Mouse (Mus musculus) small intestine, adult 2 months (tissue): Measurements from ENCODE around the gene Ehd4. TPM values are rescaled to one million over a fixed set of nuclear protein-coding genes. Genes with fewer than 3 reads are reported as not detected.

ENCODE experiments used
- H3K27ac ChIP-seq: fragments of 200-500 bp; 2 replicates; pipeline ENCODE4 v1.5.1; 2012; ENCODE audit warnings: low read depth, low read length, control low read depth, inconsistent platforms; ENCODE audit not compliant: insufficient read depth
- H3K27me3 ChIP-seq: fragments of 200-500 bp; 2 replicates; pipeline ENCODE4 v1.6.1; 2012; ENCODE audit warnings: mild to moderate bottlenecking, moderate library complexity, low read length, inconsistent platforms; ENCODE audit not compliant: control insufficient read depth, insufficient read depth
- H3K36me3 ChIP-seq: fragments of 200-500 bp; 2 replicates; pipeline ENCODE4 v1.6.1; 2012; ENCODE audit warnings: mild to moderate bottlenecking, low read length, control low read depth, inconsistent platforms; ENCODE audit not compliant: control insufficient read depth, insufficient read depth
- H3K4me1 ChIP-seq: fragments of 200-500 bp; 2 replicates; pipeline ENCODE4 v1.6.1; 2012; ENCODE audit warnings: low read length, inconsistent platforms, mixed read lengths; ENCODE audit not compliant: control insufficient read depth, insufficient read depth, insufficient read length
- H3K4me3 ChIP-seq: fragments of 200-500 bp; 2 replicates; pipeline ENCODE4 v1.5.1; 2012; ENCODE audit warnings: low read depth, mild to moderate bottlenecking, control low read depth, inconsistent platforms, low read length, moderate library complexity
- CTCF ChIP-seq: fragments of 200-500 bp; IDR thresholded peaks from 2 replicates; pipeline ENCODE4 v1.5.1; 2012; ENCODE audit warnings: low read depth, mild to moderate bottlenecking, control low read depth, inconsistent platforms, low read length, moderate library complexity, mixed read lengths; ENCODE audit not compliant: insufficient replicate concordance, insufficient read length; ENCODE audit errors: extremely low read depth
- POLR2A ChIP-seq: fragments of 200-500 bp; IDR thresholded peaks from 2 replicates; pipeline ENCODE4 v1.6.1; 2012; ENCODE audit warnings: low read depth, mild to moderate bottlenecking, control low read depth, inconsistent platforms, low read length, moderate library complexity
- WGBS: fragments of 180-500 bp; shearing (Covaris S2); methylation state at CpG from one replicate; pipeline ENCODE4 v1.1.7; 2018; 5-methylcytosine and 5-hydroxymethylcytosine counted together
- polyA plus RNA-seq: library from polyadenylated mRNA; depleted of rRNA; stranded (reverse); fragments of >200 nt; gene quantifications from 2 replicates; pipeline ENCODE4 v1.2.3, GENCODE M21; 2012

The Ehd4 gene
- polyA plus RNA-seq, 1 experiment: 30.7 TPM

DNA sequence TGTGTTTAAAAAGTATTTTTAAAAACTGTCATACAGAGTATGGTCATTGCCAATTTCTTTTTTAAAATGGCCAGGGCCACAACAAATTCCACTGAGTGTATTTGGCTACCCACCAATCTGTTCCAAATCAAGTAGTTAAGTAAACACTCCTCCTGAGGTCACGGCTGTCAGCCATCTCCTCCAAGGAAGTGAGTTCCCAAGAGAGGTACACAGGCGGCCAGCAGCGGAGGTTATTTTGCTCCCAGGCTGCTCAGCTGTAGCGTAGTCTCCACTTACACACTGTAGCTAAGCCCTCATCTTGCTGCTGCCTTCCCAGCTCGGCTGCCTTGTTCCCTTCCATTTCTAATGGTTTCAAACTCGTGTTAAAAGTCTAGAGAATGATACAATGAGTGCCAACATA is 51.5 kb downstream of the Ehd4 start:
- no peak for TF ChIP-seq POLR2A
- whole genome bisulfite sequencing: 62% methylated on average over 6 of the region's 6 CpGs
- Histone ChIP-seq H3K27ac (no peak overlapping the region), H3K4me3 (no peak overlapping the region), H3K27me3 (no peaks in the 10 kb centered on the region), H3K36me3 (peaks cover 21% of the 10 kb centered on the region), H3K4me1 (peaks cover 4% of the 10 kb centered on the region; the same call in 1 of the 2 replicates)

DNA sequence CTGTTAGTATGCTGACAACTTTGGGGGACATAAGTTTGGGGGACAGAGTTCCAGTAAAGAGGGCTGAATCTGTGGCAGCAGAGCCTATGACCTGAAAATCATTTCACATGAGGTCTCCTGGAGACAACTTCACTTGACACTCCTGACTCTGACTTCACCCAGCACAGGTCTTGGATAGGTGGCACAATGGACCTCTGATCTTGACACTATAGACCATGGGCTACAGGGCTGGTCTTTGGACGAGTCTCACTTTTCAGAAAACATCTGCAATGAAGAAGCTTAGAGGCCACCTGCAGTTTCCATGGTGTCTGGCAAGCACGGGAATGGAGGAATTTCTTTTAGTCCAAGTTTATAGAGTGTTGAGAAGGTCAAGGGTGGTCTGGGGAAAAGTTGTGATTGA is 52.0 kb downstream of the Ehd4 start:
- Histone ChIP-seq H3K27me3 (no peaks in the 10 kb centered on the region), H3K36me3 (peaks cover 21% of the 10 kb centered on the region), H3K27ac (peak overlapping the region; percentile 26), H3K4me1 (peaks cover 5% of the 10 kb centered on the region; the same call in 1 of the 2 replicates), H3K4me3 (no peak overlapping the region)
- no peak for TF ChIP-seq CTCF
- 74% methylated on average over 2 of the region's 2 CpGs for WGBS

DNA sequence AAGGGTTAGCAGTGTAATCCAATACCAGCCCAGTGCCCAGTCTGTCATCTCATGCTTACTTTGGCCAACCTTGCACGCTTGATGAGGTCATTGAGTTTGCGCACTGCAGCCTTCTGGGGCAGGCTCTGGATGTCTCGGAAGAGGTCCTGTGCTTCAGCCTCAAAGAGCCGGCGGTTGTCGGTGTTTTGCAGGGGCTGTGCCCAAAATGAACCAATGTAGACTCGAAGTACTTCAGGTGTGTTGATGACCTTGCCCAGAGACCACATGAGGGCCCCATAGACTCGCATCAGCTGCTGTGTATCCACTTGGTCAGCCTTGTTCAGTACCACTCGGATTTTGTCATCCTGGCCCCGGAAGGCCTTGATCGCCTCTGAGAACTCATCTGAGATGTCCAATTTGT is 52.4 kb downstream of the Ehd4 start:
- Histone ChIP-seq H3K27ac (peak overlapping the region; percentile 26), H3K4me1 (peaks cover 5% of the 10 kb centered on the region; the same call in 1 of the 2 replicates)
- TF ChIP-seq CTCF: no peak
- no peak for TF ChIP-seq POLR2A

DNA sequence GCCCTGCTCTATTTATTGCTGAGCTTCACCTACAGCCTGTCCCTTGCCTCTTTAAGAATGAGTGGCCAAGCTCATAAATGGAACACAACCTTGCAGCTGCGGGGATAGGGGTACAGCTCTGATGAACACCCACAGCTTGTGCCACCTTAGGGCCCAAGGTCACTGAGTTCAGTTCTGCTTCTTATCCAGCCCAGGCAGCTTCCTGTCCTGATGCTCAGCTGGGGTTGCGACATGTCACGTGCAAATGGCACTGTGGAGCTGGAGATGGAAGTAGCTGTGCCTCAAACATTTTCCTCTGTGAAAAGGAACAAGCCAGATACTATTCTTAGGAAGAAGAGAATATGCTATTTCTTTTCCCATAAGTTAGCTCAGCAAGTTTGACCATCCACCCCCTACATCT is 54.5 kb downstream of the Ehd4 start:
- Histone ChIP-seq H3K36me3 (peaks cover 32% of the 10 kb centered on the region), H3K4me1 (peaks cover 3% of the 10 kb centered on the region; the same call in 1 of the 2 replicates), H3K27ac (0 out of 2 replicates have a peak overlapping the region, but pooled peaks have one; percentile 8), H3K27me3 (no peaks in the 10 kb centered on the region), H3K4me3 (no peak overlapping the region)
- TF ChIP-seq CTCF: no peak
- TF ChIP-seq POLR2A: no peak
- WGBS: 62% methylated on average over 3 of the region's 3 CpGs

More for the DNA sequence above, 52.4 kb downstream of the Ehd4 start:
- WGBS: 96% methylated on average over 11 of the region's 11 CpGs
- Histone ChIP-seq H3K36me3 (peaks cover 23% of the 10 kb centered on the region), H3K4me3 (no peak overlapping the region), H3K27me3 (no peaks in the 10 kb centered on the region)

DNA sequence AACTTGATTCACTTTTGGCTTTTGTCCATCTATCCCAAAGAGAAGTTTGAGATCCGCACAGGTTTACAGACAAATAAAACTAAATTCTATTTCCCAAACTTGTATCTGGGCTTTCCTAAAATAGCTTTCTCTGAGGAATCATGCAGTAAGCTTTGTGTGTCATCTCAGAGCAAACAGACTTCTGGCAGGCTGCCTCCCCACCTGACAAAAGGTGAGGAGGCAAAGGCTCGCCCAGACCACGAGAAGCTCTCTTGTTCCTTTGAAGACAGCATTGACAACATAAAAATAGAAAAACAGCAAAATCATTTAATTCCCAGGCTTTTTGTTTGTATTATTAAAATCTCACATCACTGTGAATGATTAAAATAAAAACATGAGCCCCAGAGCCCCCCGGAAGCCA is 55.1 kb downstream of the Ehd4 start:
- Histone ChIP-seq H3K4me3 (no peak overlapping the region), H3K27me3 (no peaks in the 10 kb centered on the region), H3K4me1 (peaks cover 3% of the 10 kb centered on the region; the same call in 1 of the 2 replicates), H3K27ac (peak overlapping the region; percentile 20), H3K36me3 (peaks cover 32% of the 10 kb centered on the region)
- TF ChIP-seq CTCF (no peak), POLR2A (no peak)
- 65% methylated on average over 4 of the region's 4 CpGs for whole genome bisulfite sequencing

DNA sequence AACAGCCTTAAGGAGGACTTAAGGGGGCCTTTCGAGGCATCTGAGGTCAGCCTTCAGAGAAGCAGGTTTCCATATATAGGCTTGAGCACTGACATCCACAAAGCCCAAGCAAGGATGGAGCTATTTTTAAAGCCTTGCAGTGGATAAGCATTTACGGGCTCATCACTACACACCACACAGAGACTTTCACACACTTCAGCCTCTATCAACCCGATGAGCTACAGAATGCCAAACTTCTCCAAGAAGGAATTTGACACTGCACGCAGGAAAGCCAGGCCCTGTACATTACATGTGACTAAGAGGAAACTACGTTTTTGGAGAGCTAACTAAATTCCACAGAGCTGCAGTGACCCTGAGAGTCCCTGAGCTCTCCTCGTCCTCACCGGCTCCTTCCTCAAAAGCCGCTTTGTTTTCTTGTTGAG is 55.6 kb downstream of the Ehd4 start:
- Histone ChIP-seq H3K4me1 (peaks cover 3% of the 10 kb centered on the region; the same call in 1 of the 2 replicates), H3K27ac (peak overlapping the region; percentile 20), H3K27me3 (no peaks in the 10 kb centered on the region), H3K36me3 (peaks cover 32% of the 10 kb centered on the region), H3K4me3 (no peak overlapping the region)
- 75% methylated on average over 8 of the region's 8 CpGs for WGBS
- no peak for TF ChIP-seq CTCF
- no peak for TF ChIP-seq POLR2A

DNA sequence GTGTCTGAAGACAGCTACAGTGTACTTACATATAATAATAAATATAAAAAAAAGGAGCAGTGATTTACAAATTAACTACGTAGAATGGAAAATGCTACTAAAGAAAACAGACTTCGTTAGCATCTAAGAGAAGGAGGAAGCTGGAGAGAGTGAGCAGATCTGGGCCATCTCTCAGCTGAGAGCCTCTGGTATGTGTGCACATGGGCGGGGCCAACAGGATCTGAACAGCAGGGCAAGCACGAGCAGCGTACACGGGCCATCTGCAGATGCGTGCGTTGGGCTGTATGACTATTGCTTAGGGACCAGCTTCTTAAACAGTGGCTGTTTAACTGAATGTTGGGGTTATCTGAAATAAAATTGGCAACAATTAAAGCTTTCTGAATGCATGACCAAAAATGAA is 56.5 kb downstream of the Ehd4 start:
- WGBS: 46% methylated on average over 8 of the region's 8 CpGs
- peak overlapping the region; percentile 62 for H3K27ac ChIP-seq
- peaks cover 34% of the 10 kb centered on the region for H3K36me3 ChIP-seq
- H3K4me3 ChIP-seq: no peak overlapping the region
- peaks cover 3% of the 10 kb centered on the region; the same call in 1 of the 2 replicates for H3K4me1 ChIP-seq
- no peaks in the 10 kb centered on the region for H3K27me3 ChIP-seq
- TF ChIP-seq CTCF (no peak), POLR2A (no peak)

DNA sequence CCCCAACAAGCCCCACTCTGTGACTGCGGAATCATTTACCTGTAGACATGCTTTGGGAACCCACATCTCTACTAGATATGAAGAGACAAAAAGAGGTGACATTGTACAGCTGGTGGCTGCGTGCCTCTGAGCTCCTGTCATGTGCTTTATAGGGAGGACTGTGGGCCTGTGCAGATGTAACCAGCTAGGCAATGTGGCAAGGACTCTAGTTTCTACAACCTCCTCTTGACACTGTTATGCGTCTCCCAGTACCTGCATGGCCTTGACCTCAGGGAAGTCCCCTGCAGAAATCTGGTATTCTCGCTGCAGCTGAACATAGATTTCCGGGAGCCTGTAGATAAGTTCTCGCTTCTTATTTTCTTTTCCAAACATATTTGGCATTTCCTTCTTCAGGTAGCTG is 57.7 kb downstream of the Ehd4 start:
- 98% methylated on average over 6 of the region's 6 CpGs for WGBS
- no peak overlapping the region for H3K4me3 ChIP-seq
- H3K36me3 ChIP-seq: peaks cover 36% of the 10 kb centered on the region
- H3K4me1 ChIP-seq: peaks cover 3% of the 10 kb centered on the region; the same call in 1 of the 2 replicates
- H3K27ac ChIP-seq: no peak overlapping the region
- no peaks in the 10 kb centered on the region for H3K27me3 ChIP-seq
- TF ChIP-seq CTCF (no peak), POLR2A (no peak)
